16 mouse cellular contexts compared by ENCODE assay signal in genomic region chr10:75221936-75222610, GRCm38 (mm10). TPM values are rescaled to one million over a fixed set of nuclear protein-coding genes. Genes with fewer than 3 reads are reported as not detected.
DNase-seq lines count a peak whose midpoint lies in the region; ATAC-seq and TF ChIP-seq lines count a peak whose summit lies in the region.
"Had no signal": no experiment of that assay in that cellular context is flagged by ENCODE, and none has a peak within 500 bp of the region (broad histone marks: within the 10 kb centered on the region; RNA-seq: fewer than 3 reads in every experiment).

No protein-coding gene starts in this region.

- H3K27ac ChIP-seq in gastrocnemius, adult 2 months: peak overlapping the region; percentile 63
- peak overlapping the region; percentile 29; the same call in 1 of the 2 replicates for H3K27ac ChIP-seq in liver, embryonic 13.5 days
- H3K27ac ChIP-seq in CH12.LX (ENCODE audit: insufficient read depth, low read depth): peak overlapping the region; percentile 97
- H3K27ac ChIP-seq in intestine, postnatal 0 days (ENCODE audit: low read depth, low read length): peak overlapping the region; percentile 80
- no peak overlapping the region for H3K27ac ChIP-seq in hindbrain, postnatal 0 days
- H3K27ac ChIP-seq: embryonic facial prominence, embryonic 12.5 days; forebrain, embryonic 13.5 days; hindbrain, embryonic 12.5 days; neural tube, embryonic 12.5 days had no signal

- no peak for TF ChIP-seq CTCF in gastrocnemius, adult 2 months (IDR thresholded peaks at IDR 0.05)
- TF ChIP-seq CTCF in CH12.LX (conservative IDR thresholded peaks at IDR 0.05 in 1 of 2, IDR thresholded peaks at IDR 0.05 in 1 of 2; ENCODE audit: low read depth in 2 of 2, low read length in 2 of 2): no peak
- no peak for TF ChIP-seq CTCF in intestine, postnatal 0 days (IDR thresholded peaks at IDR 0.05; ENCODE audit: low read depth)
- no peak for TF ChIP-seq CTCF in hindbrain, postnatal 0 days (IDR thresholded peaks at IDR 0.05; ENCODE audit: low read depth)

- TF ChIP-seq EP300 in CH12.LX (IDR thresholded peaks at IDR 0.05; ENCODE audit: low read length): no peak; the same call in 1 of the 2 replicates

- in situ Hi-C loops in CH12.LX (cut with MboI; ENCODE audit: low pct_ligation_motif_present, low pct_unique_long_range_greater_than_20kb, low sequenced_read_pairs): no loop called here

- dilution Hi-C loops in CH12.LX (cut with MboI; ENCODE audit: extremely low pct_ligation_motif_present, extremely low pct_unique_long_range_greater_than_20kb, low sequenced_read_pairs): no loop called here

- H3K9ac ChIP-seq in liver, embryonic 13.5 days: no peak overlapping the region
- peak overlapping the region; percentile 39 for H3K9ac ChIP-seq in CH12.LX (ENCODE audit: insufficient read depth, low read depth)
- 0 out of 2 replicates have a peak overlapping the region, but pooled peaks have one; percentile 13 for H3K9ac ChIP-seq in intestine, postnatal 0 days (ENCODE audit: low read depth, low read length)
- H3K9ac ChIP-seq in hindbrain, postnatal 0 days (replicated peaks; ENCODE audit: low read length): no peak overlapping the region
- H3K9ac ChIP-seq: embryonic facial prominence, embryonic 12.5 days; forebrain, embryonic 13.5 days; hindbrain, embryonic 12.5 days; neural tube, embryonic 12.5 days had no signal

- H3K4me2 ChIP-seq in liver, embryonic 13.5 days: no peak overlapping the region
- H3K4me2 ChIP-seq in CH12.LX (ENCODE audit: insufficient read depth, low read depth, poor library complexity, severe bottlenecking): peak overlapping the region; percentile 60
- H3K4me2 ChIP-seq in intestine, postnatal 0 days (replicated peaks; ENCODE audit: low read depth): peak overlapping the region; percentile 17
- no peak overlapping the region for H3K4me2 ChIP-seq in hindbrain, postnatal 0 days (ENCODE audit: low read depth, low read length)
- H3K4me2 ChIP-seq: embryonic facial prominence, embryonic 12.5 days; forebrain, embryonic 13.5 days; hindbrain, embryonic 12.5 days; neural tube, embryonic 12.5 days had no signal

- no peaks in the 10 kb centered on the region for H3K9me3 ChIP-seq in liver, embryonic 13.5 days (replicated peaks)
- H3K9me3 ChIP-seq in CH12.LX (replicated peaks; ENCODE audit: low read length): peaks cover 8% of the 10 kb centered on the region
- no peaks in the 10 kb centered on the region for H3K9me3 ChIP-seq in intestine, postnatal 0 days (ENCODE audit: control insufficient read depth)
- no peaks in the 10 kb centered on the region for H3K9me3 ChIP-seq in hindbrain, postnatal 0 days (ENCODE audit: low read length)
- H3K9me3 ChIP-seq: embryonic facial prominence, embryonic 12.5 days; forebrain, embryonic 13.5 days; hindbrain, embryonic 12.5 days; neural tube, embryonic 12.5 days had no signal

- no peak for TF ChIP-seq RAD21 in CH12.LX (IDR thresholded peaks at IDR 0.05; ENCODE audit: low read depth, low read length)

- no peak for TF ChIP-seq POLR2A in CH12.LX (IDR thresholded peaks at IDR 0.05; ENCODE audit: low read depth, low read length)

- DNase-seq in gastrocnemius, adult 2 months: no peak
- DNase-seq in gastrocnemius, postnatal 4 days (ENCODE audit: low spot score in 2 of 2): no peak
- no peak for DNase-seq in liver, embryonic 13.5 days
- no peak for DNase-seq in liver
- peak; percentile 49 for DNase-seq in CH12.LX (ENCODE audit: extremely low read depth)
- DNase-seq in cerebellum, adult 11 months: no peak
- no peak for DNase-seq in hindbrain, postnatal 0 days (ENCODE audit: low spot score)
- DNase-seq: cerebellum, postnatal 14 days; midbrain, embryonic 14.5 days; retina, postnatal 1 day; thymus, postnatal 36 days had no signal

- peaks cover 44% of the 10 kb centered on the region for H3K4me1 ChIP-seq in liver, embryonic 13.5 days (replicated peaks)
- H3K4me1 ChIP-seq in CH12.LX (ENCODE audit: control insufficient read depth in 1 of 2, insufficient read depth in 2 of 2): peaks cover 17 to 64% of the 10 kb centered on the region in 2 experiments
- H3K4me1 ChIP-seq in intestine, postnatal 0 days (replicated peaks; ENCODE audit: control insufficient read depth, insufficient read depth, low read length): peaks cover 25% of the 10 kb centered on the region; the same call in 1 of the 2 replicates
- 0 out of 2 replicates have a peak, but pooled peaks cover 2% of the 10 kb centered on the region for H3K4me1 ChIP-seq in hindbrain, postnatal 0 days (ENCODE audit: insufficient read depth, low read length)
- H3K4me1 ChIP-seq: forebrain, embryonic 13.5 days had no signal

- intact Hi-C loops in gastrocnemius, adult 2 months (cut with DNase I): no loop called here

- H3K27me3 ChIP-seq in liver, embryonic 13.5 days: no peaks in the 10 kb centered on the region
- H3K27me3 ChIP-seq in CH12.LX (replicated peaks): no peaks in the 10 kb centered on the region
- H3K27me3 ChIP-seq in intestine, postnatal 0 days (replicated peaks; ENCODE audit: control insufficient read depth, insufficient read depth, low read length): no peaks in the 10 kb centered on the region
- no peaks in the 10 kb centered on the region for H3K27me3 ChIP-seq in hindbrain, postnatal 0 days (ENCODE audit: insufficient read depth, low read length)
- H3K27me3 ChIP-seq: embryonic facial prominence, embryonic 12.5 days; forebrain, embryonic 13.5 days; hindbrain, embryonic 12.5 days; neural tube, embryonic 12.5 days had no signal

- no peaks in the 10 kb centered on the region for H3K36me3 ChIP-seq in liver, embryonic 13.5 days
- peaks cover 0 to 7% of the 10 kb centered on the region in 2 experiments for H3K36me3 ChIP-seq in CH12.LX (replicated peaks in 1 of 2; ENCODE audit: control insufficient read depth in 1 of 2, insufficient read depth in 1 of 2, low read length in 1 of 2)
- H3K36me3 ChIP-seq in intestine, postnatal 0 days (ENCODE audit: control insufficient read depth, insufficient read depth): 0 out of 2 replicates have a peak, but pooled peaks cover 3% of the 10 kb centered on the region
- H3K36me3 ChIP-seq in hindbrain, postnatal 0 days (ENCODE audit: insufficient read depth, low read length): no peaks in the 10 kb centered on the region
- H3K36me3 ChIP-seq: embryonic facial prominence, embryonic 12.5 days; hindbrain, embryonic 12.5 days; neural tube, embryonic 12.5 days had no signal

- 47% methylated on average over 4 of the region's 4 CpGs for WGBS in liver, embryonic 13.5 days (ENCODE audit: insufficient replicate concordance)
- 46% methylated on average over 4 of the region's 4 CpGs for WGBS in intestine, postnatal 0 days
- WGBS in hindbrain, postnatal 0 days: 68% methylated on average over 4 of the region's 4 CpGs

- no peak overlapping the region for H3K4me3 ChIP-seq in gastrocnemius, adult 2 months
- H3K4me3 ChIP-seq in liver, embryonic 13.5 days (replicated peaks): no peak overlapping the region
- H3K4me3 ChIP-seq in CH12.LX (replicated peaks in 1 of 3; ENCODE audit: low read depth in 2 of 3, low read length in 2 of 3, poor library complexity in 1 of 3): peak overlapping the region; percentile 5 to 15 (median 8)
- H3K4me3 ChIP-seq in intestine, postnatal 0 days (ENCODE audit: low read depth, low read length): no peak overlapping the region
- no peak overlapping the region for H3K4me3 ChIP-seq in hindbrain, postnatal 0 days (ENCODE audit: low read length)
- H3K4me3 ChIP-seq: embryonic facial prominence, embryonic 12.5 days; forebrain, embryonic 13.5 days; hindbrain, embryonic 12.5 days; neural tube, embryonic 12.5 days had no signal

- no peak for ATAC-seq in liver, embryonic 13.5 days (ENCODE audit: low read depth)
- peak; percentile 26 for ATAC-seq in intestine, postnatal 0 days
- ATAC-seq in hindbrain, postnatal 0 days: no peak
- ATAC-seq: forebrain, embryonic 13.5 days had no signal

- H3K79me2 ChIP-seq in CH12.LX (replicated peaks; ENCODE audit: control insufficient read depth, extremely low read depth, insufficient read depth, poor library complexity, severe bottlenecking): peaks cover 51% of the 10 kb centered on the region

TF ChIP-seq in CH12.LX, 34 proteins besides CTCF, POLR2A, EP300 and RAD21:
- TF ChIP-seq ZMIZ1 (IDR thresholded peaks at IDR 0.05; ENCODE audit: low read depth, low read length): no peak
- TF ChIP-seq NELFE (IDR thresholded peaks at IDR 0.05; ENCODE audit: low read depth, low read length): 0 out of 2 replicates have a peak, but pooled peaks have one; percentile 28
- TF ChIP-seq ELF1 (IDR thresholded peaks at IDR 0.05; ENCODE audit: low read depth, low read length): no peak
- TF ChIP-seq MAX (IDR thresholded peaks at IDR 0.05; ENCODE audit: low read length): no peak; the same call in 1 of the 2 replicates
- no peak for TF ChIP-seq MXI1 (IDR thresholded peaks at IDR 0.05; ENCODE audit: low read depth, low read length)
- peak; percentile 88 for TF ChIP-seq CHD1 (IDR thresholded peaks at IDR 0.05; ENCODE audit: low read depth, low read length)
- no peak for TF ChIP-seq USF1 (IDR thresholded peaks at IDR 0.05; ENCODE audit: low read depth, low read length)
- TF ChIP-seq JUN (IDR thresholded peaks at IDR 0.05; ENCODE audit: insufficient read depth, low read depth, low read length): no peak
- TF ChIP-seq UBTF (IDR thresholded peaks at IDR 0.05; ENCODE audit: low read depth, low read length): no peak
- TF ChIP-seq KAT2A (IDR thresholded peaks at IDR 0.05; ENCODE audit: insufficient replicate concordance, low read length): 0 out of 2 replicates have a peak, but pooled peaks have one; percentile 24

RNA-seq across cellular contexts. Expression of gene Specc1l, which starts 10.2 kb away (rescaled TPM):
- 10 to 100 TPM; 43.1 to 44.8 TPM for total RNA-seq in gastrocnemius, adult 2 months (2021)
- 10 to 100 TPM; 46.0 to 49.7 TPM for total RNA-seq in gastrocnemius, postnatal 4 days (2021)
- polyA plus RNA-seq in liver, embryonic 13.5 days (2015; fragmentation: Nextera tagmentation; extraction: Ambion mirVana): 5.6 and 7.5 TPM in 2 replicates
- 21.0 and 21.1 TPM in 2 replicates for total RNA-seq in CH12.LX (2012; rRNA removed)
- 15.3 and 18.6 TPM in 2 replicates for total RNA-seq in CH12.LX (2014; rRNA removed)
- 23.6 and 25.1 TPM in 2 replicates for polyA plus RNA-seq in CH12.LX (2012; ENCODE audit: insufficient read length, low read depth)
- polyA plus RNA-seq in intestine, postnatal 0 days (2015; fragmentation: Nextera tagmentation; extraction: Ambion mirVana): 13.0 and 14.2 TPM in 2 replicates
- 36.3 and 42.2 TPM in 2 replicates for total RNA-seq in hindbrain, postnatal 0 days (2014; rRNA removed)
- polyA plus RNA-seq in hindbrain, postnatal 0 days (2015; fragmentation: Nextera tagmentation; extraction: Ambion mirVana): 22.3 and 23.4 TPM in 2 replicates

Comparison
In these comparisons a context has a peak if more than half of its experiments do, and no peak if none do; other contexts are left out.
1. H3K4me3 ChIP-seq: peak in CH12.LX (3 of 3); none in gastrocnemius, adult 2 months (single experiment), liver, embryonic 13.5 days (single experiment), intestine, postnatal 0 days (single experiment) and hindbrain, postnatal 0 days (single experiment).
2. H3K4me2 ChIP-seq: peak in CH12.LX (single experiment) and intestine, postnatal 0 days (single experiment); none in liver, embryonic 13.5 days (single experiment) and hindbrain, postnatal 0 days (single experiment).
3. H3K9ac ChIP-seq: peak in CH12.LX (single experiment) and intestine, postnatal 0 days (single experiment); none in liver, embryonic 13.5 days (single experiment) and hindbrain, postnatal 0 days (single experiment).